Mouse (Mus musculus) embryonic facial prominence, embryonic 14.5 days (tissue): ENCODE data around the gene Ulk4. TPM values are rescaled to one million over a fixed set of nuclear protein-coding genes. Genes with fewer than 3 reads are reported as not detected.
A peak's percentile ranks its signal among the peaks of the same experiment; 100 is the strongest.

Experiments
- ATAC-seq: fragments of 200-750 bp; cut with Nextera tagmentation; 2 replicates; pipeline ENCODE4 v1.8.0; 2017; ENCODE audit warnings: low read depth, moderate number of reproducible peaks, moderate TSS enrichment
- DNase-seq: peaks from one replicate; pipeline ENCODE4 v3.0.0-alpha.2; 2015; ENCODE audit warnings: low spot score
- H3K27ac ChIP-seq: fragments of 300-500 bp; sonication (generic); replicated peaks from 2 replicates; pipeline ENCODE4 v1.5.1; 2014; ENCODE audit warnings: low read depth, mild to moderate bottlenecking, low read length, moderate library complexity
- H3K27me3 ChIP-seq: fragments of 300-500 bp; sonication (generic); replicated peaks from 2 replicates; pipeline ENCODE4 v1.6.1; 2014; ENCODE audit warnings: low read length; ENCODE audit not compliant: control insufficient read depth, insufficient read depth
- H3K36me3 ChIP-seq: fragments of 300-500 bp; sonication (generic); 2 replicates; pipeline ENCODE4 v1.6.1; 2014; ENCODE audit warnings: low read length, mixed read lengths; ENCODE audit not compliant: control insufficient read depth, insufficient read depth
- H3K4me1 ChIP-seq: fragments of 300-500 bp; sonication (generic); 2 replicates; pipeline ENCODE4 v1.6.1; 2014; ENCODE audit warnings: antibody characterized with exemption, low read length; ENCODE audit not compliant: control insufficient read depth, insufficient read depth
- H3K4me2 ChIP-seq: fragments of 300-500 bp; sonication (generic); 2 replicates; pipeline ENCODE4 v1.6.1; 2014; ENCODE audit warnings: low read depth, mild to moderate bottlenecking, low read length, moderate library complexity, mixed read lengths
- H3K4me3 ChIP-seq: fragments of 300-500 bp; sonication (generic); 2 replicates; pipeline ENCODE4 v1.5.1; 2014; ENCODE audit warnings: low read depth, mild to moderate bottlenecking, low read length
- H3K9ac ChIP-seq: fragments of 300-500 bp; sonication (generic); 2 replicates; pipeline ENCODE4 v1.6.1; 2014; ENCODE audit warnings: low read depth, mild to moderate bottlenecking, low read length, moderate library complexity, mixed read lengths
- H3K9me3 ChIP-seq: fragments of 300-500 bp; sonication (generic); 2 replicates; pipeline ENCODE4 v1.6.1; 2016; ENCODE audit warnings: low read length; ENCODE audit not compliant: control insufficient read depth
- WGBS: fragments of 180-500 bp; shearing (Covaris S2); extraction: QIAGEN DNeasy Blood & Tissue Kit; methylation state at CpG from one replicate; pipeline ENCODE4 v1.1.7; 2014; 5-methylcytosine and 5-hydroxymethylcytosine counted together
- polyA plus RNA-seq: library from polyadenylated mRNA; unstranded; fragments of >200 nt; fragmentation: Nextera tagmentation; extraction: Ambion mirVana; gene quantifications from 2 replicates; pipeline ENCODE4 v1.2.1, GENCODE M21; 2014

Ulk4 gene
- polyA plus RNA-seq, 1 experiment from 2014 or later: 136 TPM

DNA sequence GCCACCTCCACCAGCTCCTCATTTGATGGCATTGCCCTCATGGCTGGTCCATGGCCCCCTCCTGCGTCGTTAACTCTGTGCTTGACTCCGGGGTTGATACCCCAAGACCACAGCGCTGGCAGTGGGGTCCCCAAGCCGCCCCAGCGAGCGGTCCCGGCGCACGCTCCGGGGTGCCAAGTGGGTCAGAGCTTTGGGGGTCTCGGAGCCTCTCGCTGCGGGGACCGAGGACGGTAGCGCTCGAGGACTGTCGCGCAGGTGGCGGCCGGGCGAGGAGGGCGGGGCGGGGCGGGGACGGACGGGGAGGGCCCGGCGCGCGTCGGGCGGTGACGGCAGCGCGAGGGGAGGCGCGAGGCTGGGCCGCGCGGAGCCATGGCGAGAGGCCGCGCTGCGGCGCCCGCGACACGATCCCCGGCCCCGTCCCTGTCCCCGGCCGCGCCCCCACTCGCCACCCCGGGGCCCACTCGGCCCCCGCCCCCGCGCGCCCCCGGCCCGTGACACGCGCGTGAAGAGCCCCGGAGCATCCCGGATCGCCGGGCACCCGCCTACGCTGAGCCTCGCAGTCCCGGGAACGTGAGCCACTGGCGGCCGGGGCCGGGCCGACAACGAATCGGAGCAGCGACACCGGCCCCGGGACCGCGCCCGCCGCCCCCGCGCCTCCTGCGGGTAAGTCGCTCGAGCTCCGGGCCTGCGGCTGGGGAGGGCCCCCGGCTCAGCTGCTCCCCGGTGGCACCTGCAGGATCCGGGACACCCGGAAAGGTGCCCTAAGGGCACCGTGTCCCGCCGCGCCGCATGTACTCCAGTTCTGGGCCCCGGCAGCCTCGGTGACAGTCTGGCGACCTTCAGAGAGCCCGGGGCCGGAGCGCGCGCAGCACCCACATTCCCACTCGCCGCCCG, 20.4 kb upstream of the Ulk4 start, which contains the start of gene Trak1:
Trak1 (plus strand) TSS at position 332 of the 894 bp plus-strand sequence.
- no peaks in the 10 kb centered on the region for H3K27me3 ChIP-seq
- H3K36me3 ChIP-seq: no peaks in the 10 kb centered on the region
- H3K9ac ChIP-seq: peak within 1 kb of the TSS; percentile 95
- no peaks in the 10 kb centered on the region for H3K9me3 ChIP-seq
- DNase-seq (peak; percentile 75), ATAC-seq (peak; percentile 94)
- peak within 1 kb of the TSS; percentile 68 for H3K27ac ChIP-seq
- H3K4me2 ChIP-seq: peak within 1 kb of the TSS; percentile 97
- peaks cover 18% of the 10 kb centered on the region for H3K4me1 ChIP-seq
- H3K4me3 ChIP-seq: peak within 1 kb of the TSS; percentile 89
- WGBS: 0% methylated on average over 25 of the region's 116 CpGs

DNA sequence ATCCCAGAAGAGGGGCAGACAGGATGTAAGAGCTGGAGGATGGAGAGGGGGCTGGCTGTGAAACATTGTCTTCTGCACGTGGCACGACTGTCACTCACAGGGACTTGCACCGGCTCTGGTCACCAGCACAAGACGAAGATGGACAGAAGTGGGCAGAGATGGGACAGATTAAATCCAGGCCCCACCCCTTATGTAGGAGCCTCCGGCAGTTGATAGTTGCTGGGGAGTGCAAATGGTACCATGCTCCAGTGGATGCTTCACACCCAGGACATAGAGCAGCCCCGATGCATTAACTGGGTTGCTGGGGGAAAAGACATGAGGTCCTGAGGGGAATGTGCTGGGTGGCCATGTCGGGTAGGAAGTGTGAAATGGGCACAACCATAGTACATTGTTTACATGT, 18.2 kb upstream of the Ulk4 start:
- Histone ChIP-seq H3K36me3 (no peaks in the 10 kb centered on the region), H3K27ac (no peak overlapping the region), H3K4me3 (no peak overlapping the region), H3K9me3 (no peaks in the 10 kb centered on the region), H3K27me3 (no peaks in the 10 kb centered on the region), H3K9ac (no peak overlapping the region), H3K4me2 (no peak overlapping the region), H3K4me1 (peaks cover 18% of the 10 kb centered on the region)
- DNase-seq: no peak
- 74% methylated on average over 7 of the region's 7 CpGs for WGBS
- no peak for ATAC-seq

DNA sequence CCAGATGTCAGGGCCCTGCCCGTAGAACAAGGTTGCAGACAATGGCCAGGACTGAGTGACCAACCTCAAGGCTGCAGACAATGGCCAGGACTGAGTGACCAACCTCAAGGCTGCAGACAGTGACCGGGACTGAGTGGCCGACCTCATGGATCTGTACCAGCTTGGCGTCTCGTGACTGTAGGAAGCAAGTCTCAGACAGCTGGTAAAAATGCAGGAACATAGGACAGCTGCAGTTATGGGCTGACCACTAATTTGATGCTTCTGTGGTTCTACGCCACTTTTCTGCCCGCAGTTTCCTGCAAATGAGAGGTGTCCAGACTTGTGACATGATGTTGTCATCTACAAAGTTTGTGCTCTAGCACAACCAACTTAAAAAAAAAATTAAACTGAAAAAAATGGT, 16.2 kb upstream of the Ulk4 start:
- Histone ChIP-seq H3K27me3 (no peaks in the 10 kb centered on the region), H3K9ac (no peak overlapping the region), H3K4me2 (no peak overlapping the region), H3K4me1 (peaks cover 1% of the 10 kb centered on the region), H3K27ac (no peak overlapping the region), H3K4me3 (no peak overlapping the region), H3K36me3 (no peaks in the 10 kb centered on the region), H3K9me3 (no peaks in the 10 kb centered on the region)
- WGBS: 74% methylated on average over 7 of the region's 7 CpGs
- DNase-seq: no peak
- no peak for ATAC-seq

DNA sequence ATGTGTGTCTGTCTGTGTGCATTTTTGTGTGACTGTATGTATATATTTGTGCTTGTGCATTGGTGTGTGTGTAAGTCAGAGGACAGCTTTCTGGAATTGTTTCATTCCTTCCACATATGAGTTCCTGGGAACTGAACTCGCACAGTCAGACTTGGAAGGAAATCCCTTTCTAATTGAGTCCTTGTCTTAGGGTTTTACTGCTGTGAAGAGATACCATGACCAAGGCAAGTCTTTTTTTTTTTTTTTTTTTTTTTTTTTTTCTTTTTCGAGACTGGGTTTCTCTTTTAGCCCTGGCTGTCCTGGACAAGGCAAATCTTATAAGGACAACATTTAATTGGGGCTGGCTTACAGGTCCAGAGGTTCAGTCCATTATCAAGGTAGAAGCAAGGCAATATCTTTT, 14.3 kb upstream of the Ulk4 start:
- H3K27me3 ChIP-seq: no peaks in the 10 kb centered on the region
- DNase-seq (no peak), ATAC-seq (no peak)
- H3K9ac ChIP-seq: no peak overlapping the region
- H3K4me2 ChIP-seq: no peak overlapping the region
- no peaks in the 10 kb centered on the region for H3K4me1 ChIP-seq
- no peak overlapping the region for H3K4me3 ChIP-seq
- WGBS: 73% methylated on average over 2 of the region's 2 CpGs
- no peaks in the 10 kb centered on the region for H3K9me3 ChIP-seq
- no peak overlapping the region for H3K27ac ChIP-seq
- H3K36me3 ChIP-seq: no peaks in the 10 kb centered on the region

DNA sequence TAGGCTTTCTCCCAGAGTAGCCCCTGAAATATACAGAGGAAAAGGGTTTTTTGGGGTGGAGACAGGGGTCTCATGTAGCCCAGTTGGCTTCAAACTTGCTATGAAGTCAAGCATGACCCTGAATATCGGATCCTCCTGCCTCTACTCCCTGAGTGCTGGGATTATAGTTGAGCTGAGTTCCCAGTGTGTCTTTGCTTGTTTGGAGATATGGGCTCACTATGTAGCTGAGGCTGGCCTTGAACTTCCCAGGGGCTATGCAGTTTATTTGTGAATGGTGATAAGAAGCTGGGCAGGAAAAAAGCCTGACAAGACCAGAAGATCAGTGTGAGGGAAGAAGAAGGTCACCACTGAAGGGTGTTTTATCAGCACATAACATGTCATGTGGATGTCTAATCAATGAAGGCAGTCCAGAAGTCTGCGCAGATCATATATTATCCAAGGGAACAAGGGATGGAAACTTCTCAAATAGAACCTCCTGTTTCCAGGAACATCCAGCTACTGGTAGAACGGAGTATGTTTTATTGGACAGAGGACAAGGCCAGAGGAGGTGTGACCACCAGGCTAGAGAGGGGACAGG, 9.4 kb upstream of the Ulk4 start:
- Histone ChIP-seq H3K4me3 (peak overlapping the region; percentile 50), H3K27ac (no peak overlapping the region; the same call in 1 of the 2 replicates), H3K4me2 (peak overlapping the region; percentile 49), H3K27me3 (no peaks in the 10 kb centered on the region), H3K4me1 (peaks cover 3% of the 10 kb centered on the region; the same call in 1 of the 2 replicates), H3K36me3 (no peaks in the 10 kb centered on the region), H3K9ac (peak overlapping the region; percentile 66; the same call in 1 of the 2 replicates), H3K9me3 (peaks cover 12% of the 10 kb centered on the region)
- 0 out of 2 replicates have a peak, but pooled peaks have one; percentile 15 for ATAC-seq
- 77% methylated on average over 3 of the region's 3 CpGs for WGBS
- DNase-seq: no peak

DNA sequence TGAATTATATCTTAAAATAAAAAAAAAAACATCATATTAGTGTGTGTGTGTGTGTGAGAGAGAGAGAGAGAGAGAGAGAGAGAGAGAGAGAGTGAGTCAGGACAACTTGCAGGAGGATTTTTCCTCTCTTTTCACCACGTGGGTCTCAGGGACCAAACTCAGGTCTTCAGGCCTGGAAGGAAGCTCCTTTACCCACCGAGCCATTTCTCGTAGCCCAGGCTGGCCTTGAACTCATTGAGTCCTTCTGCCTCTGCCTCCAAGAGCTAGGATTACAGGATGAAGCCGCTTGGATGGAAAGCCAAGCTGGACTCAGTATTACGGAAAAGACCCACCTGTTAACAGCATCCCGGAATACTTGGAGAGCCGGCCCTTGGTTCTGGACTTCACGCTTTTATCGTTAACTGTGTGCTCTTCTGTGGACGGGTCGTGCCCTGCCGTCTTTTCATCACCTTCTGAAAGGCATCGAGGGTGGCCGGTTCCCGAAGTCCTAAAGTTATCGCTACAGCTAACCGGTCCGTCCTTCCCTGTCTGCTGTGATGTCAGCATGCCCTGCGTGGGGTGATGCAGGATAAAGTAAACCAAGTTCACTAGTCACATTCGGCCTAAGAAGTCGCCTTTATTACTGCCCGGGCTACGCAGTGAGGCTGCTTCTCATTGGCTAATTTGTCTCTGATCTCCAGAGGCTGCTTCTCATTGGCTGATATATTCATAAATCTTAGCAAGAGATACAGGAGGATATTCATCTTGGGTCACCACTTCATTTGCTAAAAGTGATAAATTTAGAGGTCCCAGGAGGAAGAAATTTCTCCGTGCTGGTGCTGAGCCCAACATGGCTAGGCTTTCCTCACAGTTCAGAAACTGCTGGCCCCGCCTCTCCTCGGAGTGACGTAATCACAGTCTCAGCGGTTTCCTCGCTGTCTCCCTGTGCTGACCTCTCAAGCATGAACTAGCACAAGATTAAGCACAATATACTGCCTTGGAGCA, 8.6 kb upstream of the Ulk4 start:
- H3K9ac ChIP-seq: peak overlapping the region; percentile 66
- H3K4me2 ChIP-seq: peak overlapping the region; percentile 49
- H3K27me3 ChIP-seq: no peaks in the 10 kb centered on the region
- ATAC-seq (peak; percentile 88), DNase-seq (peak; percentile 74)
- peaks cover 3% of the 10 kb centered on the region; the same call in 1 of the 2 replicates for H3K4me1 ChIP-seq
- no peak overlapping the region; the same call in 1 of the 2 replicates for H3K27ac ChIP-seq
- 20% methylated on average over 29 of the region's 29 CpGs for WGBS
- H3K4me3 ChIP-seq: peak overlapping the region; percentile 50
- peaks cover 12% of the 10 kb centered on the region for H3K9me3 ChIP-seq
- H3K36me3 ChIP-seq: no peaks in the 10 kb centered on the region

DNA sequence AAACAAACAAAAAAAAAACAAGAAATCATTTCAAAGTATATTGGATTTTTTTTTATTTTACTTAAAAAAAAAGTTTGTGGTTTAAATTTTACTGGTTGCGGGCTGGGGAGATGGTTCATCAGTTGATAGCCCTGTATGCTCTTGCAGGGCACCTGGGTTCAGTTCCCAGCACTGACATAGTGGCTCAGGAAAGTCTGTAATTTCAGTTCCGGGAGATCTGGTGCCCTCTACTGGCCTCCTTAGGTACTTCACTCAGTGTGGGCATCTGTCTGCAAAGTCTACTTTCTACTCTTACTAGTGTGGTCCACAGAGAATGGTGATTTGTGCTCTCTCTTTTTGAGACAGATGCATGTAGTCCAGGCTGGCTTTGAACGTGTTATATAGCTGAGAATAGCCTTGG, 7.4 kb upstream of the Ulk4 start:
- no peak for ATAC-seq
- no peak for DNase-seq
- no peaks in the 10 kb centered on the region for H3K36me3 ChIP-seq
- peaks cover 12% of the 10 kb centered on the region for H3K9me3 ChIP-seq
- 94% methylated on average over 3 of the region's 3 CpGs for WGBS
- no peak overlapping the region for H3K9ac ChIP-seq
- no peaks in the 10 kb centered on the region for H3K27me3 ChIP-seq
- H3K4me2 ChIP-seq: no peak overlapping the region
- no peak overlapping the region for H3K4me3 ChIP-seq
- no peak overlapping the region for H3K27ac ChIP-seq
- peaks cover 3% of the 10 kb centered on the region; the same call in 1 of the 2 replicates for H3K4me1 ChIP-seq

DNA sequence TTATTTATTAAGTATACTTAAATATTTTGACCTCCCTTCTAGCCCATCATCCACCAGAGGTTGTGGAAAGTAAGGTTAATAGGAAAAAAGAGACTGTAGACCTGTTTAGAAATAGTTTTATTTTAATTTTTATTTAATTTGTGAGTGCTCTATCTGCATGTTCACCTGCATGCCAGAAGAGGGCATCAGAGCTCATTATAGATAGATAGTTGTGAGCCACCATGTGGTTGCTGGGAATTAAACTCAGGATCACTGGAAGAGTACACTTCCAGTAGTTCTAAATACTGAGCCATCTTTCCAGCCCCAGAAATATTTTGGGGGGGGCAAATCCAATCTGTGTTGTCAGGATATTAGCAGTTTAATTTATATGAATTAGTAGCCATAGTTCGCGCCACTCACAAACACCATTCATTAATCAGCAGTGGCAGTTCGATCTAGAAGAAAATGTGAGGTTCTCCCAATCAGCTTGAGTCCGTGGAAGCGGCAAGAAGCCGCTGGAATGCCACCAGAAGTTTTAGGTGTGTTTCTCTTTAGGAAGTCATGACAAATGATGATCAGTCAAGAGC, 6.7 kb upstream of the Ulk4 start:
- Histone ChIP-seq H3K27ac (no peak overlapping the region), H3K9ac (no peak overlapping the region), H3K9me3 (peaks cover 12% of the 10 kb centered on the region), H3K4me1 (peaks cover 3% of the 10 kb centered on the region; the same call in 1 of the 2 replicates), H3K4me3 (no peak overlapping the region), H3K36me3 (no peaks in the 10 kb centered on the region), H3K27me3 (no peaks in the 10 kb centered on the region), H3K4me2 (no peak overlapping the region)
- ATAC-seq (no peak), DNase-seq (no peak)
- 99% methylated on average over 6 of the region's 6 CpGs for WGBS
